Comparison of ENCODE assay signal across 8 mouse cellular contexts in genomic region chr11:113651907-113652273, GRCm38 (mm10). TPM values are rescaled to one million over a fixed set of nuclear protein-coding genes. Genes with fewer than 3 reads are reported as not detected.
A peak's percentile ranks its signal among the peaks of the same experiment; 100 is the strongest.
DNase-seq lines count a peak whose midpoint lies in the region; ATAC-seq and TF ChIP-seq lines count a peak whose summit lies in the region.

No protein-coding gene starts in this region.

- no peak overlapping the region for H3K9ac ChIP-seq in forebrain, embryonic 16.5 days (replicated peaks; ENCODE audit: low read depth, low read length)
- no peak overlapping the region for H3K9ac ChIP-seq in forebrain, embryonic 11.5 days (ENCODE audit: low read length)
- no peak overlapping the region for H3K9ac ChIP-seq in midbrain, embryonic 11.5 days (ENCODE audit: low read length)

- peaks cover 56% of the 10 kb centered on the region for H3K36me3 ChIP-seq in forebrain, embryonic 10.5 days (replicated peaks)
- H3K36me3 ChIP-seq in forebrain, embryonic 16.5 days (ENCODE audit: control insufficient read depth, insufficient read depth), result peaks cover 28% of the 10 kb centered on the region
- peaks cover 61% of the 10 kb centered on the region for H3K36me3 ChIP-seq in G1E (replicated peaks)
- H3K36me3 ChIP-seq in forebrain, embryonic 11.5 days (ENCODE audit: control insufficient read depth, insufficient read depth, low read length), result peaks cover 21% of the 10 kb centered on the region
- H3K36me3 ChIP-seq in midbrain, embryonic 11.5 days (ENCODE audit: control insufficient read depth, insufficient read depth, low read length), result peaks cover 26% of the 10 kb centered on the region

- H3K27me3 ChIP-seq in forebrain, embryonic 10.5 days (ENCODE audit: poor library complexity, severe bottlenecking), result peaks cover 10% of the 10 kb centered on the region
- H3K27me3 ChIP-seq in forebrain, embryonic 16.5 days (replicated peaks; ENCODE audit: control insufficient read depth, insufficient read depth, low read length), result no peaks in the 10 kb centered on the region
- H3K27me3 ChIP-seq in G1E (ENCODE audit: insufficient read depth, low read length), result peaks cover 3% of the 10 kb centered on the region; the same call in 1 of the 2 replicates
- no peaks in the 10 kb centered on the region; the same call in 1 of the 2 replicates for H3K27me3 ChIP-seq in forebrain, embryonic 11.5 days (ENCODE audit: control insufficient read depth, insufficient read depth, low read length)
- no peaks in the 10 kb centered on the region; the same call in 1 of the 2 replicates for H3K27me3 ChIP-seq in midbrain, embryonic 11.5 days (ENCODE audit: control insufficient read depth, insufficient read depth, low read length)

- H3K4me1 ChIP-seq in forebrain, embryonic 10.5 days, result peaks cover 51% of the 10 kb centered on the region
- H3K4me1 ChIP-seq in forebrain, embryonic 16.5 days (replicated peaks; ENCODE audit: control insufficient read depth, insufficient read depth, low read length), result peaks cover 31% of the 10 kb centered on the region
- H3K4me1 ChIP-seq in G1E (ENCODE audit: insufficient read depth, low read depth, low read length), result peaks cover 45% of the 10 kb centered on the region
- H3K4me1 ChIP-seq in forebrain, embryonic 11.5 days (replicated peaks; ENCODE audit: control insufficient read depth, insufficient read depth, low read length), result peaks cover 10% of the 10 kb centered on the region; the same call in 1 of the 2 replicates
- peaks cover 13% of the 10 kb centered on the region; the same call in 1 of the 2 replicates for H3K4me1 ChIP-seq in midbrain, embryonic 11.5 days (ENCODE audit: control insufficient read depth, insufficient read depth, low read length)

- no peaks in the 10 kb centered on the region for H3K9me3 ChIP-seq in forebrain, embryonic 10.5 days
- no peaks in the 10 kb centered on the region for H3K9me3 ChIP-seq in forebrain, embryonic 16.5 days (ENCODE audit: control insufficient read depth, low read length)
- no peaks in the 10 kb centered on the region for H3K9me3 ChIP-seq in G1E (replicated peaks)
- no peaks in the 10 kb centered on the region for H3K9me3 ChIP-seq in forebrain, embryonic 11.5 days (ENCODE audit: control insufficient read depth, low read length)
- H3K9me3 ChIP-seq in midbrain, embryonic 11.5 days (ENCODE audit: control insufficient read depth, low read length), result no peaks in the 10 kb centered on the region

- no peak for TF ChIP-seq CTCF in G1E (IDR thresholded peaks at IDR 0.05; ENCODE audit: low read depth, low read length)

- no peak overlapping the region for H3K4me2 ChIP-seq in forebrain, embryonic 16.5 days (ENCODE audit: low read length)
- no peak overlapping the region for H3K4me2 ChIP-seq in forebrain, embryonic 11.5 days (ENCODE audit: low read depth, low read length, severe bottlenecking)
- H3K4me2 ChIP-seq in midbrain, embryonic 11.5 days, result no peak overlapping the region

- no peak overlapping the region for H3K4me3 ChIP-seq in forebrain, embryonic 10.5 days
- H3K4me3 ChIP-seq in forebrain, embryonic 16.5 days (replicated peaks; ENCODE audit: low read length), result no peak overlapping the region
- peak overlapping the region; percentile 10; the same call in 1 of the 2 replicates for H3K4me3 ChIP-seq in G1E (ENCODE audit: low read depth, low read length)
- H3K4me3 ChIP-seq in forebrain, embryonic 11.5 days (ENCODE audit: low read depth, low read length), result no peak overlapping the region
- no peak overlapping the region for H3K4me3 ChIP-seq in midbrain, embryonic 11.5 days (ENCODE audit: low read depth, low read length)

- no peak for ATAC-seq in forebrain, embryonic 16.5 days
- no peak for ATAC-seq in G1E (ENCODE audit: extremely low read depth, insufficient number of reproducible peaks, low FRiP score, poor library complexity, severe bottlenecking)
- 0 out of 2 replicates have a peak, but pooled peaks have one; percentile 18 for ATAC-seq in forebrain, embryonic 11.5 days (replicated peaks; ENCODE audit: low FRiP score)
- ATAC-seq in midbrain, embryonic 11.5 days (ENCODE audit: low FRiP score), result no peak

- peak overlapping the region; percentile 36; the same call in 1 of the 2 replicates for H3K27ac ChIP-seq in forebrain, embryonic 10.5 days
- no peak overlapping the region for H3K27ac ChIP-seq in forebrain, embryonic 16.5 days (ENCODE audit: low read length)
- no peak overlapping the region; the same call in 1 of the 2 replicates for H3K27ac ChIP-seq in forebrain, embryonic 11.5 days (ENCODE audit: low read depth, low read length)
- 0 out of 2 replicates have a peak overlapping the region, but pooled peaks have one; percentile 48 for H3K27ac ChIP-seq in midbrain, embryonic 11.5 days (ENCODE audit: low read depth, low read length)

- DNase-seq in forebrain, embryonic 10.5 days (ENCODE audit: extremely low spot score, low spot score), result peak; percentile 57
- DNase-seq in G1E (ENCODE audit: low spot score) (no peak), adipocyte (ENCODE audit: low spot score) (no peak)
- DNase-seq in forebrain, embryonic 11.5 days (ENCODE audit: low spot score), result peak; percentile 76
- DNase-seq in kidney, postnatal 25 days, result peak; percentile 53 to 63
- peak; percentile 93 for DNase-seq in midbrain, embryonic 11.5 days (ENCODE audit: low spot score, missing footprints)
- DNase-seq in thymus, postnatal 36 days, result peak; percentile 45 to 58

- WGBS in forebrain, embryonic 10.5 days, result 52% methylated on average over 8 of the region's 8 CpGs
- 40% methylated on average over 8 of the region's 8 CpGs for WGBS in forebrain, embryonic 16.5 days
- 45% methylated on average over 8 of the region's 8 CpGs for WGBS in forebrain, embryonic 11.5 days
- WGBS in midbrain, embryonic 11.5 days, result 46% methylated on average over 8 of the region's 8 CpGs

RNA-seq across cellular contexts. Expression of gene Slc39a11, which starts 2.0 kb away (rescaled TPM):
- 18.4 and 19.8 TPM in 2 replicates for polyA plus RNA-seq in forebrain, embryonic 10.5 days (2016; fragmentation: Nextera tagmentation; extraction: Ambion mirVana)
- polyA plus RNA-seq in forebrain, embryonic 16.5 days (2015; fragmentation: Nextera tagmentation; extraction: Ambion mirVana), result 41.6 and 44.4 TPM in 2 replicates
- total RNA-seq in G1E (2014; fragmentation: Nextera tagmentation), result 4.7 and 5.3 TPM in 2 replicates
- 4.9 and 5.0 TPM in 2 replicates for total RNA-seq in G1E (2017)
- polyA plus RNA-seq in G1E (2012), result 9.9 and 11.9 TPM in 2 replicates
- polyA plus RNA-seq in forebrain, embryonic 11.5 days (2014; fragmentation: Nextera tagmentation; extraction: Ambion mirVana), result 18.4 and 20.6 TPM in 2 replicates
- 17.7 and 17.8 TPM in 2 replicates for polyA plus RNA-seq in midbrain, embryonic 11.5 days (2014; fragmentation: Nextera tagmentation; extraction: Ambion mirVana)

RNA-seq across cellular contexts. Expression of gene Cog1, which starts 2.9 kb away (rescaled TPM):
- polyA plus RNA-seq in forebrain, embryonic 10.5 days (2016; fragmentation: Nextera tagmentation; extraction: Ambion mirVana), result 24.4 and 24.6 TPM in 2 replicates
- polyA plus RNA-seq in forebrain, embryonic 16.5 days (2015; fragmentation: Nextera tagmentation; extraction: Ambion mirVana), result 35.5 and 36.3 TPM in 2 replicates
- total RNA-seq in G1E (2014; fragmentation: Nextera tagmentation), result 22.4 and 33.4 TPM in 2 replicates
- total RNA-seq in G1E (2017), result 23.9 and 30.9 TPM in 2 replicates
- polyA plus RNA-seq in G1E (2012), result 29.1 and 33.3 TPM in 2 replicates
- 36.2 and 39.4 TPM in 2 replicates for polyA plus RNA-seq in forebrain, embryonic 11.5 days (2014; fragmentation: Nextera tagmentation; extraction: Ambion mirVana)
- 30.0 and 30.1 TPM in 2 replicates for polyA plus RNA-seq in midbrain, embryonic 11.5 days (2014; fragmentation: Nextera tagmentation; extraction: Ambion mirVana)

RNA-seq across cellular contexts. Expression of gene Fam104a, which starts 32.1 kb away (rescaled TPM):
- polyA plus RNA-seq in forebrain, embryonic 10.5 days (2016; fragmentation: Nextera tagmentation; extraction: Ambion mirVana), result 55.1 and 56.6 TPM in 2 replicates
- 43.0 and 43.4 TPM in 2 replicates for polyA plus RNA-seq in forebrain, embryonic 16.5 days (2015; fragmentation: Nextera tagmentation; extraction: Ambion mirVana)
- total RNA-seq in G1E (2014; fragmentation: Nextera tagmentation) (43.8 and 44.1 TPM in 2 replicates), G1E (2017) (35.8 and 35.9 TPM in 2 replicates)
- polyA plus RNA-seq in G1E (2012), result 111 and 150 TPM in 2 replicates
- 57.4 and 60.3 TPM in 2 replicates for polyA plus RNA-seq in forebrain, embryonic 11.5 days (2014; fragmentation: Nextera tagmentation; extraction: Ambion mirVana)
- polyA plus RNA-seq in midbrain, embryonic 11.5 days (2014; fragmentation: Nextera tagmentation; extraction: Ambion mirVana), result 50.9 and 54.6 TPM in 2 replicates

RNA-seq across cellular contexts. Expression of gene D11Wsu47e, which starts 32.3 kb away (rescaled TPM):
- 23.8 and 26.1 TPM in 2 replicates for polyA plus RNA-seq in forebrain, embryonic 10.5 days (2016; fragmentation: Nextera tagmentation; extraction: Ambion mirVana)
- polyA plus RNA-seq in forebrain, embryonic 16.5 days (2015; fragmentation: Nextera tagmentation; extraction: Ambion mirVana), result 24.4 and 26.1 TPM in 2 replicates
- total RNA-seq in G1E (2014; fragmentation: Nextera tagmentation), result 14.9 and 20.2 TPM in 2 replicates
- 14.0 and 16.1 TPM in 2 replicates for total RNA-seq in G1E (2017)
- 6.5 and 7.0 TPM in 2 replicates for polyA plus RNA-seq in G1E (2012)
- polyA plus RNA-seq in forebrain, embryonic 11.5 days (2014; fragmentation: Nextera tagmentation; extraction: Ambion mirVana), result 26.5 and 27.4 TPM in 2 replicates
- polyA plus RNA-seq in midbrain, embryonic 11.5 days (2014; fragmentation: Nextera tagmentation; extraction: Ambion mirVana), result 23.3 and 23.4 TPM in 2 replicates

RNA-seq across cellular contexts. Expression of gene Sstr2, which starts 32.7 kb away (rescaled TPM):
- polyA plus RNA-seq in forebrain, embryonic 10.5 days (2016; fragmentation: Nextera tagmentation; extraction: Ambion mirVana), result 2.7 and 4.1 TPM in 2 replicates
- 70.3 and 87.5 TPM in 2 replicates for polyA plus RNA-seq in forebrain, embryonic 16.5 days (2015; fragmentation: Nextera tagmentation; extraction: Ambion mirVana)
- total RNA-seq in G1E (2014; fragmentation: Nextera tagmentation) (not detected in 2 replicates), G1E (2017) (0.16 TPM in 1 of 2 replicates, not detected in the other)
- not detected in 2 replicates for polyA plus RNA-seq in G1E (2012)
- polyA plus RNA-seq in forebrain, embryonic 11.5 days (2014; fragmentation: Nextera tagmentation; extraction: Ambion mirVana), result 10.5 and 10.7 TPM in 2 replicates
- 12.4 and 12.6 TPM in 2 replicates for polyA plus RNA-seq in midbrain, embryonic 11.5 days (2014; fragmentation: Nextera tagmentation; extraction: Ambion mirVana)

Comparison
In these comparisons a context has a peak if more than half of its experiments do, and no peak if none do; other contexts are left out.
1. H3K27ac ChIP-seq: peak in forebrain, embryonic 10.5 days (single experiment) and midbrain, embryonic 11.5 days (single experiment); none in forebrain, embryonic 16.5 days (single experiment) and forebrain, embryonic 11.5 days (single experiment).
2. DNase-seq: peak in forebrain, embryonic 10.5 days (single experiment), forebrain, embryonic 11.5 days (single experiment), kidney, postnatal 25 days (2 of 2), midbrain, embryonic 11.5 days (single experiment) and thymus, postnatal 36 days (2 of 2); none in G1E (single experiment) and adipocyte (single experiment).